Mouse (Mus musculus) neural tube, embryonic 12.5 days (tissue): ENCODE results near the gene Leap2. TPM values are rescaled to one million over a fixed set of nuclear protein-coding genes. Genes with fewer than 3 reads are reported as not detected.

Experiments used
- ATAC-seq: fragments of 200-750 bp; cut with Nextera tagmentation; 2 replicates; pipeline ENCODE4 v1.8.0; 2017; ENCODE audit warnings: low read depth, mild to moderate bottlenecking, moderate TSS enrichment, moderate library complexity; ENCODE audit not compliant: low FRiP score
- H3K27ac ChIP-seq: fragments of 300-500 bp; sonication (generic); 2 replicates; pipeline ENCODE4 v1.5.1; 2016
- H3K27me3 ChIP-seq: fragments of 300-500 bp; sonication (generic); replicated peaks from 2 replicates; pipeline ENCODE4 v1.6.1; 2016; ENCODE audit warnings: mild to moderate bottlenecking
- H3K36me3 ChIP-seq: fragments of 300-500 bp; sonication (generic); 2 replicates; pipeline ENCODE4 v1.6.1; 2016; ENCODE audit warnings: mild to moderate bottlenecking
- H3K4me1 ChIP-seq: fragments of 300-500 bp; sonication (generic); 2 replicates; pipeline ENCODE4 v1.6.1; 2016
- H3K4me2 ChIP-seq: fragments of 300-500 bp; sonication (generic); replicated peaks from 2 replicates; pipeline ENCODE4 v1.6.1; 2016; ENCODE audit warnings: mild to moderate bottlenecking
- H3K4me3 ChIP-seq: fragments of 300-500 bp; sonication (generic); 2 replicates; pipeline ENCODE4 v1.5.1; 2016
- H3K9ac ChIP-seq: fragments of 300-500 bp; sonication (generic); 2 replicates; pipeline ENCODE4 v1.6.1; 2016; ENCODE audit warnings: mild to moderate bottlenecking
- H3K9me3 ChIP-seq: fragments of 300-500 bp; sonication (generic); 2 replicates; pipeline ENCODE4 v1.6.1; 2016; ENCODE audit warnings: mild to moderate bottlenecking
- WGBS: fragments of 180-500 bp; shearing (Covaris S2); methylation state at CpG from one replicate; pipeline ENCODE4 v1.1.7; 2016; 5-methylcytosine and 5-hydroxymethylcytosine counted together
- microRNA-seq: library from miRNA; unstranded; fragments of <30 nt; microRNA quantifications from one replicate; pipeline ENCODE4, GENCODE M21; 2017
- polyA plus RNA-seq: library from polyadenylated mRNA; unstranded; fragments of >200 nt; fragmentation: Nextera tagmentation; extraction: Ambion mirVana; gene quantifications from 2 replicates; pipeline ENCODE4 v1.2.1, GENCODE M21; 2016

Leap2 gene
- polyA plus RNA-seq, 1 experiment from 2014 or later, result not detected

DNA sequence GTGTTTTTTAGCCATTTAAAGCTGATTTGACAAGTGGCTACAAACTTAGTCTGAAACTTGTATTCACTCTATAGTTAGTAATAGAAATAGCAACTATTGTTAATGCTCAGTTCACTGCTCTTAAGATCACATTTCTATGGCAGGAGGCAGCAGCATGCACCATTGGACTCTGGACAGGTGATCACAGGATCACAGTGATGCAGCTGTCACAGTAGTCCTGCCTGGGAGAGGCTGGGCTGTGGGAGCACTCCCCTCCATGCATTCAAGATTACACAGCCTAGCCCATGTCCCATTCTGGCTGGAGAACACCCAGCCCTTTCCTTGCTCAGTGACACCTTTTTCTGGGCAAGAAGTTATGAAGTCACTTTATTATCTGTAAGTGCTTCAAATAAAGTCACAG lies 4.9 kb downstream of the Leap2 start:
- Histone ChIP-seq H3K9ac (no peak overlapping the region), H3K36me3 (peaks cover 71% of the 10 kb centered on the region), H3K27ac (no peak overlapping the region), H3K4me3 (no peak overlapping the region), H3K9me3 (no peaks in the 10 kb centered on the region), H3K4me2 (no peak overlapping the region), H3K27me3 (no peaks in the 10 kb centered on the region), H3K4me1 (no peaks in the 10 kb centered on the region)
- ATAC-seq, result no peak

DNA sequence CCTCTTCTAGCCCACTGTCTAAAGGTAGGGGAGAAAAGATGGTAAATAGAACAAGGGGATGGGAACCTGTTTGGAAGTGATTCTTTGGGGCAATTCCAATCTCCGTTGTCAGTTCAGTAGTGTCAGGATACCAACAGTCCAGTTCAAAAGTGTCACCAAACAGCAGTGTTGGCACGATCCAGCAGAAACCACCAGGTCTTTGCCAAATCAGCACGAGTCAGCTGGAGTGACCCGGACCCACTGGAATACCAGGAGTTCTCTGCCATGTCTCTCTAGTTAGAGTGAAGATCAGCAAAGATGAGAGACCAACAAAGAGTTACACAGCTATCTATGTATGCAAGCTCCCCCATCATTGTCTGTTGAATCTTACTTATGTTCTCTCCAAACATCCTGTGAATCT lies 9.1 kb downstream of the Leap2 start:
- Histone ChIP-seq H3K4me1 (no peaks in the 10 kb centered on the region), H3K4me2 (no peak overlapping the region), H3K9me3 (no peaks in the 10 kb centered on the region), H3K27ac (no peak overlapping the region), H3K4me3 (no peak overlapping the region), H3K27me3 (no peaks in the 10 kb centered on the region), H3K36me3 (peaks cover 85% of the 10 kb centered on the region), H3K9ac (no peak overlapping the region)
- no peak for ATAC-seq
- 97% methylated on average over 4 of the region's 4 CpGs for WGBS

DNA sequence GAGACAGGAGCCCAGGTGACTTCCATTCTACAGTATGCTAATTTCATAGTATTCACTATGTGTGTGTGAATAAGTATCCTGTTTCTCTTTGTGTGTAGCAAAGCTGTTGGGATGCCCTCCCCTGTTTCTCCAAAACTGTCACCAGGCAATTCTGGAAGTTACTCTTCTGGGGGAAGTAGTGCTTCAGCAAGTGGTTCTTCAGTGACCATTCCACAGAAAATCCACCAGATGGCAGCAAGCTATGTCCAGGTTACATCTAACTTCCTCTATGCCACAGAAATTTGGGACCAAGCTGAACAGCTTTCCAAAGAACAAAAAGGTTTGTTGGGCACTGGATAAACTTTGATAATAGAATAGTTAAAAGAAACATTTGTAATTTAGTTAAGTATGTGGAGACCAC lies 11.2 kb downstream of the Leap2 start:
- Histone ChIP-seq H3K27ac (no peak overlapping the region), H3K9me3 (no peaks in the 10 kb centered on the region), H3K9ac (no peak overlapping the region), H3K4me3 (no peak overlapping the region), H3K27me3 (no peaks in the 10 kb centered on the region), H3K36me3 (peaks cover 83% of the 10 kb centered on the region), H3K4me1 (no peaks in the 10 kb centered on the region), H3K4me2 (no peak overlapping the region)
- ATAC-seq, result no peak

DNA sequence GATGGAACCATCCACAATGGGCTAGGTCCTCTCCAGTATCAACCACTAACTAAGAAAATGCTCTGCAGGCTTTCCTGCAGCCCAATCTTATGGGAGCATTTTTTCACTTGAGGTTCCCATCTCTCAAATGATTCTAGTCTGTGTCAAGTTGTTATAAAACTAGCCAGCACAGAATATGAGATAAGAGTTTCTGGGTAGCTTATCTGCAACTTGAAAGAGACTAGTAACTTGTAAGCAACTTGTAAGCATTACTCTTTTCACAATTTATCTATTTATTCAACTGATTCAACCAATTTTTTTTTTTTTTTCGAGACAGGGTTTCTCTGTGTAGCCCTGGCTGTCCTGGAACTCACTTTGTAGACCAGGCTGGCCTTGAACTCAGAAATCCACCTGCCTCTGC lies 19.3 kb downstream of the Leap2 start:
- Histone ChIP-seq H3K4me1 (no peaks in the 10 kb centered on the region), H3K36me3 (peaks cover 82% of the 10 kb centered on the region), H3K4me2 (no peak overlapping the region), H3K27ac (no peak overlapping the region), H3K9me3 (no peaks in the 10 kb centered on the region), H3K27me3 (no peaks in the 10 kb centered on the region), H3K4me3 (no peak overlapping the region), H3K9ac (no peak overlapping the region)
- ATAC-seq, result no peak
- WGBS, result 87% methylated on average over 1 of the region's 1 CpGs

DNA sequence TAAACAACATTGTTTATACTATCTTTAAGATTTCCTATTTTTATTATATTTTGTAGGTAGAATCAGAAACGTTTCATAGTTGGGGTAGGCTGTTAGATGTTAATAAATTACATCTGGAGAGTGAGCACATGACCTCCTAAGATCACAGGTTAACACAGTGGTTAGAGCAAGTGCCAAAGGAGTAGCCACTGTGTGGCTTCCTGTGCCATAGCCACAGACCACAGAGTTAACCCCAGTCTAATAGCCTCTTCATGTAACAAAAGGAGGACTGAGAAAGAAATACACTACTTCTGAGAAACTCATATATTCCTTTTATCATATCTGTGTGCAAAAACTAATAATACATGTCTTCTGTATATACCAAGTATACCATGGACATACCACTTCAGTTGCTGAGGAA lies 29.1 kb downstream of the Leap2 start:
- 83% methylated on average over 1 of the region's 1 CpGs for WGBS
- Histone ChIP-seq H3K4me1 (no peaks in the 10 kb centered on the region), H3K27me3 (no peaks in the 10 kb centered on the region), H3K9ac (no peak overlapping the region), H3K4me3 (no peak overlapping the region), H3K4me2 (no peak overlapping the region), H3K9me3 (no peaks in the 10 kb centered on the region), H3K27ac (no peak overlapping the region), H3K36me3 (peaks cover 43% of the 10 kb centered on the region)
- ATAC-seq, result no peak

DNA sequence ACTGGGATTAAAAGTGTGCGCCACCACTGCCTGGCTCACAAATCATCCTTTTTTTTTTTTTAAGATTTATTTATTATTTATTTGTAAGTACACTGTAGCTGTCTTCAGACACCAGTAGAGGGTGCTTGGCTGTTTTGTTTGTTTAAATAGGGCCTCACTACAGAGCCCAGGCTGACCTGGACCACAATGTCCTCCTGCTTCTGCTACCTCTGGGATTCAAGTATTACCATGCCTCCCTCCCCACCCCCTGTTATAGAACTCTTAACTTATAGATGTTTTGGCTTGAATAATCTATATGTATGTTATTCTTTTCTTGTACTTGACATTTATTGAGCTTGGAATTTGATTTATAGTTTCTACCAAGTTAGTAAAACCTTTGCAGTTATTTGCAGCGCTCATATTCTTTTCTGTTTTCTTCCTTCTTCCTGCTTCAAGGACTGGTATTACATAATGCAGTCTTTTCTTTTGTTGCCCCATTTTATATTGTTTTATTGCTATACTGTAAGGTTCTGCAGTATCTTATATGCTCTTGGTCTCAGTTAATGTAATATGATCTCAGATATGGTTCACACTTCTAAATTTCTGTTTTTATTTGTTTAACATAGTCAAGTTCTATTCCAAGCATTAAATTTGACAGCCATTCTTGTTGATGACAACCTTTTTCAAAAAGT lies 39.1 kb downstream of the Leap2 start:
- 93% methylated on average over 2 of the region's 2 CpGs for WGBS
- Histone ChIP-seq H3K4me1 (no peaks in the 10 kb centered on the region), H3K27me3 (no peaks in the 10 kb centered on the region), H3K27ac (no peak overlapping the region), H3K9ac (no peak overlapping the region), H3K36me3 (peaks cover 15% of the 10 kb centered on the region), H3K9me3 (no peaks in the 10 kb centered on the region), H3K4me2 (no peak overlapping the region), H3K4me3 (no peak overlapping the region)
- no peak for ATAC-seq

DNA sequence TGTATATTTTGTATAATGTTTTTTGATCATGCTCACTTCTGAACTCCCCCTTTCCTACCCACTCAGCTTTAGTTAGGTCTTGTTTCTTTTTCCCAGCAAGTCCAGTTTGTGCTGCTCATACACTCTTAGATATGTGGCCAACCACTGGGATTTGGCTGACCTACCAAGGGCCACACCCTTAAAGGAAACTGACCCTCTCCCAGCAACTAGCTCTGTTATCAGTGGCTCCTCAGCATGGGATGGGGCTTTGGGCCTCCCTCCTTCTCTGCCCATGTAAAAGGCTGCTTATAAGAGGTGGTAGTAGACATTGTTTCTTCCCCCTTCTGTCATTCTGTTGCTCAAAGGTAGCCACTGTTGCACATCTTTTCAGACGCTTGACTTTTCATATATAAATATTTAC lies 44.1 kb downstream of the Leap2 start:
- Histone ChIP-seq H3K36me3 (peaks cover 17% of the 10 kb centered on the region), H3K4me3 (no peak overlapping the region), H3K9ac (no peak overlapping the region), H3K27ac (no peak overlapping the region), H3K4me1 (no peaks in the 10 kb centered on the region), H3K4me2 (no peak overlapping the region), H3K27me3 (no peaks in the 10 kb centered on the region), H3K9me3 (no peaks in the 10 kb centered on the region)
- WGBS, result 82% methylated on average over 1 of the region's 1 CpGs
- no peak for ATAC-seq

Small RNAs within 50 kb of the gene (microRNA-seq; reads per million reads assigned to microRNA genes)
- not detected for gene Mir6920

Other genes starting within 250 kb of the Leap2 start
- gene Hspa4, start 122.7 kb downstream of the Leap2 start, polyA plus RNA-seq, result 85.8 and 89.0 TPM in 2 replicates
- 16.6 and 16.7 TPM in 2 replicates for gene Zcchc10, start 98.5 kb downstream of the Leap2 start, polyA plus RNA-seq
- 62.7 and 79.2 TPM in 2 replicates for gene Aff4, start 72.3 kb downstream of the Leap2 start, polyA plus RNA-seq
- 607 and 637 TPM in 2 replicates for gene Uqcrq, start 7.7 kb upstream of the Leap2 start, polyA plus RNA-seq
- gene Gdf9, start 7.9 kb upstream of the Leap2 start, polyA plus RNA-seq, result 1.8 and 2.1 TPM in 2 replicates
- 0.13 TPM in 1 of 2 replicates, not detected in the other for gene Gm10447, start 33.9 kb upstream of the Leap2 start, polyA plus RNA-seq
- 2.1 and 2.7 TPM in 2 replicates for gene Shroom1, start 34.0 kb upstream of the Leap2 start, polyA plus RNA-seq
- not detected in 2 replicates for gene Gm9837, start 47.3 kb upstream of the Leap2 start, polyA plus RNA-seq
- gene Gm9945, start 57.0 kb upstream of the Leap2 start, polyA plus RNA-seq, result not detected in 2 replicates
- gene Sowaha, start 57.1 kb upstream of the Leap2 start, polyA plus RNA-seq, result 0.22 and 0.46 TPM in 2 replicates
- 21.4 and 25.2 TPM in 2 replicates for gene Sept8, start 96.1 kb upstream of the Leap2 start, polyA plus RNA-seq
- gene Kif3a, start 144.2 kb upstream of the Leap2 start, polyA plus RNA-seq, result 145 and 157 TPM in 2 replicates
- gene Il4, start 195.5 kb upstream of the Leap2 start, polyA plus RNA-seq, result 2.3 and 3.4 TPM in 2 replicates
- gene Il13, start 211.5 kb upstream of the Leap2 start, polyA plus RNA-seq, result not detected in 2 replicates